Mouse (Mus musculus): ENCODE results near the gene Olfr373. TPM values are rescaled to one million over a fixed set of nuclear protein-coding genes. Genes with fewer than 3 reads are reported as not detected.
"Not testable (repeated sequence)": the region's sequence is repeated elsewhere in the genome, so short reads cannot be mapped to it uniquely, and the experiment has no call there.

The Olfr373 gene
- polyA plus RNA-seq, 1 experiment: not detected

DNA sequence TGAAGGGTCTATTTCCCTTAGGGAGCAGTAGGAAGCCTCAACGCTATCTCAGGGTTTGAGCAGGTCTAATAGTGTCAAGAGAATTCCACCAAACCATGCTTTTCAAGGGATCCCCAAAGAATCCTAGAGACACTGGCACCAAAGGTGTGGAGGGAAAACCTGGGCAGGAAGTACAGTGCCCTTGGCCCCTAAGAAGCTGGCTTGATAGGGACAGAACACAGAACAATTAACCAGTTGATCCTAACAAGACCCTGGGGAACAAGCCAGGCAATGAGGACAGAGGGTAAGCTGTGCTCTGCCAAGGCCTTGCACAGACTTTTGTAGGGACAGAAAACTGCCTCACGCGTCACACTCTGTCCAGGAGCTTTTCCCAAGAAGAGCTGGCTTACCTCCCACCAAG, 23.8 kb downstream of the Olfr373 start, which contains the start of gene Olfr374:
Gene Olfr374, plus strand, starts transcription at position 301 of the 400 bp plus-strand sequence.
- no peak for TF ChIP-seq CTCF (IDR thresholded peaks at IDR 0.05; ENCODE audit: low read depth, low read length)
- no peak for TF ChIP-seq POLR2A (IDR thresholded peaks at IDR 0.05; ENCODE audit: borderline replicate concordance, low read depth, low read length)
- Histone ChIP-seq H3K27ac (ENCODE audit: insufficient read depth, low read depth, low read length) (no peak within 1 kb of the TSS), H3K4me1 (ENCODE audit: control insufficient read depth, insufficient read depth, low read length) (no peaks in the 10 kb centered on the region), H3K4me3 (ENCODE audit: insufficient read depth, low read length) (no peak within 1 kb of the TSS)

DNA sequence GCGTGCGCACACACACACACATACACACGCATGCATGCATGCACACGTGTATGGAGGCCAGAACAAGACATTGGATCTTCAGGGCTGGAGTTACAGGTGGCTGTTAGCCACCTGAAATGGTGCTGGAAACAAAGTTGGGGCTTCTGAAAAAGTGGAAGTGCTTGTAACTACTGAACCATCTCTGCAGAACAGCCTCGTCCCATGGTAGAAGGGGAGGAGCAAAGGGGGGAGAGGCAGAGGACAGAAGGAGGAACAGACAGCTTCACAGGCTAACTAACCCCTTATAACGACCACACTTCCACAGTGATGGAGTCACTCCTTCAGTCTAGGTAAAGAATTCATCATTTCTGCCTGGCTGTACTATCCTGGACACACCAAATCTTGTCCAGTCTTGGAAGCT, 27.9 kb downstream of the Olfr373 start:
- no peak overlapping the region for H3K27ac ChIP-seq (ENCODE audit: insufficient read depth, low read depth, low read length)
- TF ChIP-seq POLR2A (IDR thresholded peaks at IDR 0.05; ENCODE audit: borderline replicate concordance, low read depth, low read length): no peak
- TF ChIP-seq CTCF (IDR thresholded peaks at IDR 0.05; ENCODE audit: low read depth, low read length): no peak
- H3K4me1 ChIP-seq (ENCODE audit: control insufficient read depth, insufficient read depth, low read length): no peaks in the 10 kb centered on the region
- no peak overlapping the region for H3K4me3 ChIP-seq (ENCODE audit: insufficient read depth, low read length)

DNA sequence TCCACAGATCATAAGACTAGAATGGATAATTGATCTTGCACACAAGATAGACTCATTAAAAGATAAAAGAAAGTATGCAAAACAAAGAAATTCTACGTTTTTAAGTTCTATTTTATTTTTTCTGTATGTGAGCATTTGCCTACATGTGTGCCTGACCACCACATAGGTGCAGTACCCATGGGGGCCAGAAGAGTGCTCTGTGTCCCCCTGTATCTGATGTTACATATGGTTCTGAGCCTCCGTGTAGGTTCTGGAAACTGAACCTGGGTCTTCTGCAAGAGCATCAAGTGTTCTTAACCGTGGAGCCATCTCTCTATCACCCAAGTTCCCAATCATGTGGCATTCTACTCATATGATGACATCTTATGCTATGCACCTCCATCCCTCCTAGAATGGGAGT, 29.5 kb downstream of the Olfr373 start:
- Histone ChIP-seq H3K4me1 (ENCODE audit: control insufficient read depth, insufficient read depth, low read length) (no peaks in the 10 kb centered on the region), H3K4me3 (ENCODE audit: insufficient read depth, low read length) (no peak overlapping the region), H3K27ac (ENCODE audit: insufficient read depth, low read depth, low read length) (no peak overlapping the region)
- no peak for TF ChIP-seq CTCF (IDR thresholded peaks at IDR 0.05; ENCODE audit: low read depth, low read length)
- no peak for TF ChIP-seq POLR2A (IDR thresholded peaks at IDR 0.05; ENCODE audit: borderline replicate concordance, low read depth, low read length)

DNA sequence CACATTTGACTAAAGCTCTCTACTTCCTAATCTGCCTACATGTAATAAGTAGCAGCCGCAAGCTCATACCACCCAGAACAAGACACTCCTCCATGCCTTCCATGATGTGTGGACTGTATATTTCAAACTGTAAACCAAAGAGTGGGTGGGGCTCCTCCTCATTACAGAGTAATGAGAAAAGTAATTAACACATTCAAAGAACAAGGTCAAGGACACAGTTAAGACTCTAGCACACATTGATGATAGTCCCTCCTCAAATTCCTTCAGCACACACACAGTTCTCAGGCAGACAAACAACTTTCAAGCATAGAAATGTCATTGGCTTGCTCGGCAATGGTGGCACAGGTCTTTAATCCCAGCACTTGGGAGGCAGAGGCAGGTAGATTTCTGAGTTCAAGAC, 32.2 kb downstream of the Olfr373 start:
- no peaks in the 10 kb centered on the region for H3K4me1 ChIP-seq (ENCODE audit: control insufficient read depth, insufficient read depth, low read length)
- H3K4me3 ChIP-seq (ENCODE audit: insufficient read depth, low read length): no peak overlapping the region
- TF ChIP-seq POLR2A (IDR thresholded peaks at IDR 0.05; ENCODE audit: borderline replicate concordance, low read depth, low read length) (no peak), CTCF (IDR thresholded peaks at IDR 0.05; ENCODE audit: low read depth, low read length) (no peak)
- H3K27ac ChIP-seq (ENCODE audit: insufficient read depth, low read depth, low read length): no peak overlapping the region

DNA sequence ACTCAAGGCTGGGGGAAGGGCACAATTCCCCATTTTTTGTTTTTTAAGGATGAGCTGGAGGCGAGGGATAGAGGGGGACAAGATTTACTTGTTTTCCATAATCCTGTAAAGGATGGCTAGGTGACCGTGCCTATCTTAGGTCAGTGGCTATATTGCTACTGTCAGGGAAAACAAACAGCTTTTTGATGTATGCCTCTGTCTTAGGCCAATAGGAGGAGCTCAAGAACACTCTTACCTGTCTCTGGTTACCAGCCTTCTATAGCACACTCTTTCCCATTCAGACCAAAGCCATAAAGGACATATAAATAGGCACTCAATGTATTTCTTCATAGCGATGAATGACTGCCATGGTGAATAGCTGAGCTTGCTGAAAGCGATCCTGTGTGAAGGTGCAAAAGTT, 35.6 kb downstream of the Olfr373 start:
- Histone ChIP-seq H3K27ac (ENCODE audit: insufficient read depth, low read depth, low read length) (no peak overlapping the region), H3K4me3 (ENCODE audit: insufficient read depth, low read length) (no peak overlapping the region), H3K4me1 (ENCODE audit: control insufficient read depth, insufficient read depth, low read length) (no peaks in the 10 kb centered on the region)
- TF ChIP-seq POLR2A (IDR thresholded peaks at IDR 0.05; ENCODE audit: borderline replicate concordance, low read depth, low read length): no peak
- no peak for TF ChIP-seq CTCF (IDR thresholded peaks at IDR 0.05; ENCODE audit: low read depth, low read length)

DNA sequence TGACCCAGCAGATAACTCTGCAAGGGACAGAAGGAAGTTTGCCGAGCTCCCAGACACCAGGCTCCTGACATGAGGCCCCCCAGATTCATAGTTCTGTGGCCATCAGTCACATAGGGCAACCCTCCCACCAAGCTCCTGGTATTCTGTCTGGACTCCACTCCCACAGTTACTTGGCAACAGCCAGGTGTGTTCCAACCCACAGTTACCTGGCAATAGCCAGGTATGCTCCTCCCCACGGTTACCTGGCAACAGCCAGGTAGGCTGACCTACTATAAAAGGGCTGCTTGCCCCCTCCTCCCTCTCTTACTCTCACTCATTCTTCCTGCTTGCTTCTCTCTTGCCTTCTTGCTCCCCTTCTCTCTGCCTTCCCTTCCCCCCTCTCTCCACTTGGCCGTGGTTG, 38.5 kb downstream of the Olfr373 start:
- H3K4me3 ChIP-seq (ENCODE audit: insufficient read depth, low read length); H3K4me1 ChIP-seq (ENCODE audit: control insufficient read depth, insufficient read depth, low read length); H3K27ac ChIP-seq (ENCODE audit: insufficient read depth, low read depth, low read length): not testable (repeated sequence)

DNA sequence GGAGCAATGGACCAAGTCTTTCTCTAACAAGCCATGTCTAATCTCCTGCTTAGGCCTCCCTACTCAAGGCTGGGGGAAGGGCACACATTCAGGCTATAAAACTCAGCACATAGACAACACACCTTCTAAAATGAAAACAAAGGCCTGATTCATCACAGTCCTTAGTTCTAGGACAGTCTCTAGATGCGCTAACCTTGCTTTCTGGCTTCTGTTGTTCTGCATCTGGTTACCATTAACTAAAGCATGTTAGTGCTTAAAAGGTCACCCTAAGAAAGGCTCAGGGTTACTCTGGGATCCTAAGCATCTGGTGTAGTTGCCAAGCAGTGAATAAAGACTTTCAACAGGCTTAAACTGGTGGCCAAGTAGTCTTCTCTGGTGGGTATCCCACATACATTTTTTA, 39.0 kb downstream of the Olfr373 start:
- TF ChIP-seq POLR2A (IDR thresholded peaks at IDR 0.05; ENCODE audit: borderline replicate concordance, low read depth, low read length) (no peak), CTCF (IDR thresholded peaks at IDR 0.05; ENCODE audit: low read depth, low read length) (no peak)
- Histone ChIP-seq H3K4me1 (ENCODE audit: control insufficient read depth, insufficient read depth, low read length) (no peaks in the 10 kb centered on the region), H3K27ac (ENCODE audit: insufficient read depth, low read depth, low read length) (no peak overlapping the region), H3K4me3 (ENCODE audit: insufficient read depth, low read length) (no peak overlapping the region)

DNA sequence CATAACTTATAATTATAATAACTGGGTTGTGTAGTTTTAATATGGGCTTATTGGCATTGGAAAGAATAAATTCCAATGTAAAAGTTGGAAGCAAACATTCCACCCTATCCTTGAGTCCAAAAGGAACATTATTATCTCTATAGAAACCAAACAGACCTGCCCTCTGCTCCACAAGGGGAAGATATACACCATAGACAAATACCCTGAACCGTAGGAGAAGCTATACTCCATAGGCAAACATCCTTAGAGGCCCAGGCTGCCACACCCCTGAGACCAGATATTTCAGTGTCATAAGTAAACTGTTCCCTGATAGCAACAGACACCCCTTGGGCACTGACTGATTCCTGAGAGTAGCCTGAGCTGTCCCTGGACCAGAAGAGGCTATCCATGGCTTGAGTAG, 44.9 kb downstream of the Olfr373 start:
- TF ChIP-seq POLR2A (IDR thresholded peaks at IDR 0.05; ENCODE audit: borderline replicate concordance, low read depth, low read length): no peak
- no peak for TF ChIP-seq CTCF (IDR thresholded peaks at IDR 0.05; ENCODE audit: low read depth, low read length)
- H3K4me3 ChIP-seq (ENCODE audit: insufficient read depth, low read length): no peak overlapping the region
- H3K27ac ChIP-seq (ENCODE audit: insufficient read depth, low read depth, low read length): no peak overlapping the region
- H3K4me1 ChIP-seq (ENCODE audit: control insufficient read depth, insufficient read depth, low read length): no peaks in the 10 kb centered on the region

DNA sequence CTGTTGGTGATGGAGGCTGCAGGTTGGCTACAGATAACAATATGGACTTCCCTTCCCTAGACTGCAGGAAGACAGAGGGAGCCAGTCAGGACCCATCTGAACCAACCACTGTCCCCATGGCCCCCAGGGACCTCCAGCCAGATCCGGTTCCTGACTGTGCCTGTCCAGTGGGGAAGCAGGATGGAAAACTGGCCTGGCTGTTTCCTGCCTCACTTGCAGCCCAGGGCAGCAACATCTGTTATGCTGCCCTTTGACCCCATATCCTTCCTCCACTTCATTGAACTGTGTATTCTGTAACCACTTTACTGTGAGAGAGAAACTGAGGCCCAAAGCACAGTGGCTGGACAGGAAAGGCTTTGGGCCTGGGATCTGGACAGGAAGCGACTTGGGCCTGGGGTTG, 48.3 kb downstream of the Olfr373 start:
- no peak overlapping the region for H3K4me3 ChIP-seq (ENCODE audit: insufficient read depth, low read length)
- TF ChIP-seq CTCF (IDR thresholded peaks at IDR 0.05; ENCODE audit: low read depth, low read length) (no peak), POLR2A (IDR thresholded peaks at IDR 0.05; ENCODE audit: borderline replicate concordance, low read depth, low read length) (no peak)
- H3K4me1 ChIP-seq (ENCODE audit: control insufficient read depth, insufficient read depth, low read length): peaks cover 15% of the 10 kb centered on the region
- no peak overlapping the region for H3K27ac ChIP-seq (ENCODE audit: insufficient read depth, low read depth, low read length)

DNA sequence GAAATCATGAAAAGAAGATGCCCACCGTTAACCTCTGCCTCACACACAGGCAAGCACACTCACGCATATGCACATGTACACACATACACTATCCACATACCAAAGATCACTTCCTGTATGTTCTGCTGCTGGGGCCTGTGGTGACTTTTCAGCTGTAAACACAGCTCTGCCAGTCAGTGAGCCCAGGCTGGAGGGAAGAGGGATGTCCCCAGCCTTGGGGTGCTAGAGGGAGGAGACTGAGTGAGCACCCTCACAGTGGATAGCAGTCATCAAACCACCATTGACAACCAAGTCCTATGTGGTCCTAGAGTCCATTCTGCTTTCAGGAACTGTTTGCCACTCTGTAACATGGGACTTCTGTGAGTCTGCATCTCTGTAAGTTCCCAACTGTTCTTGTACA, 48.9 kb downstream of the Olfr373 start:
- Histone ChIP-seq H3K27ac (ENCODE audit: insufficient read depth, low read depth, low read length) (no peak overlapping the region), H3K4me3 (ENCODE audit: insufficient read depth, low read length) (no peak overlapping the region), H3K4me1 (ENCODE audit: control insufficient read depth, insufficient read depth, low read length) (peaks cover 16% of the 10 kb centered on the region)
- no peak for TF ChIP-seq CTCF (IDR thresholded peaks at IDR 0.05; ENCODE audit: low read depth, low read length)
- TF ChIP-seq POLR2A (IDR thresholded peaks at IDR 0.05; ENCODE audit: borderline replicate concordance, low read depth, low read length): no peak

DNA sequence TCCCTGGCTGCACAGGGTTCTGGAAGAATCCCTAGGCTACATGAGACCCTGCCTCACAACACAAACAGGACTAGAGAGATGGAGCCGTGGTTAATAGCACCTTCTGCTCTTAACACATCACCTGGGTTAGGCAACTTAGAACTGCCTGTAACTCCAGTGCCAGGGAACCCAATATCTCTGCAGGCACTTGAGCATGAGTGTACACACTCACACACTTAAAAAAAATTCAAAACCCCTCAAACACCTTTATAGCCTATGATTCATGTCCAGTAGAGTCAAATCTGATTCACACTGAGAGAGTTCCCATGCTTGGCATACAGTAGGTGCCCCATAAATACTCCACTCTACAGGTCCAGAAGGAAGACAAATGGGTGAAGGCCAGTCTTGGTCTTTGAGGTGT, 49.4 kb downstream of the Olfr373 start:
- TF ChIP-seq POLR2A (IDR thresholded peaks at IDR 0.05; ENCODE audit: borderline replicate concordance, low read depth, low read length) (no peak), CTCF (IDR thresholded peaks at IDR 0.05; ENCODE audit: low read depth, low read length) (no peak)
- no peak overlapping the region for H3K4me3 ChIP-seq (ENCODE audit: insufficient read depth, low read length)
- H3K27ac ChIP-seq (ENCODE audit: insufficient read depth, low read depth, low read length): no peak overlapping the region
- H3K4me1 ChIP-seq (ENCODE audit: control insufficient read depth, insufficient read depth, low read length): peaks cover 22% of the 10 kb centered on the region

Measured in bone marrow macrophage, adult 2 months (primary cell).